Mouse (Mus musculus): ENCODE data around the gene Oog3. TPM values are rescaled to one million over a fixed set of nuclear protein-coding genes. Genes with fewer than 3 reads are reported as not detected.

Oog3 gene
- total RNA-seq (2021) = not detected

- no peak for DNase-seq
These were observed at the start of gene Oog3 for GRCm38 (mm10) chr4:144162563-144162962. TSS of gene Oog3 (minus strand) at chr4:144162663.

- DNase-seq = no peak
These were observed 28.0 kb upstream of the Oog3 start, which contains the start of gene Oog2 for GRCm38 (mm10) chr4:144190419-144190818. TSS of gene Oog2 (plus strand) at chr4:144190719.

Other genes starting within 250 kb of the Oog3 start
- gene Pramef25, start 211.6 kb downstream of the Oog3 start, total RNA-seq (2021) = not detected
- not detected for gene Gm13101, start 195.7 kb downstream of the Oog3 start, total RNA-seq (2021)
- gene Pramef17, start 168.3 kb downstream of the Oog3 start, total RNA-seq (2021) = not detected
- gene Pramel4, start 103.5 kb downstream of the Oog3 start, total RNA-seq (2021) = not detected
- not detected for gene Gm13102, start 56.2 kb downstream of the Oog3 start, total RNA-seq (2021)
- gene Oog2, start 28.1 kb upstream of the Oog3 start, total RNA-seq (2021) = not detected
- not detected for gene C87977, start 50.7 kb upstream of the Oog3 start, total RNA-seq (2021)
- not detected for gene Pramel5, start 117.8 kb upstream of the Oog3 start, total RNA-seq (2021)
- not detected for gene Gm13128, start 167.6 kb upstream of the Oog3 start, total RNA-seq (2021)
- gene Gm13119, start 195.3 kb upstream of the Oog3 start, total RNA-seq (2021) = not detected
- gene Pramef20, start 215.3 kb upstream of the Oog3 start, total RNA-seq (2021) = not detected
- gene Pramef12, start 245.8 kb upstream of the Oog3 start, total RNA-seq (2021) = not detected

All from layer of hippocampus, postnatal 36 days (tissue).